Mouse (Mus musculus) liver, embryonic 16.5 days (tissue): Measurements from ENCODE around the gene Phf20. TPM values are rescaled to one million over a fixed set of nuclear protein-coding genes. Genes with fewer than 3 reads are reported as not detected.
A peak's percentile ranks its signal among the peaks of the same experiment; 100 is the strongest.

Experiments used
- ATAC-seq: fragments of 200-750 bp; cut with Nextera tagmentation; 2 replicates; pipeline ENCODE4 v1.8.0; 2017; ENCODE audit warnings: low read depth, mild to moderate bottlenecking, moderate number of reproducible peaks, moderate library complexity
- H3K27ac ChIP-seq: fragments of 300-500 bp; sonication (generic); 2 replicates; pipeline ENCODE4 v1.5.1; 2014; ENCODE audit warnings: mild to moderate bottlenecking, low read length
- H3K27me3 ChIP-seq: fragments of 300-500 bp; sonication (generic); 2 replicates; pipeline ENCODE4 v1.6.1; 2014; ENCODE audit warnings: low read depth, low read length, mixed read lengths; ENCODE audit not compliant: control insufficient read depth, insufficient read depth
- H3K36me3 ChIP-seq: fragments of 300-500 bp; sonication (generic); 2 replicates; pipeline ENCODE4 v1.6.1; 2014; ENCODE audit warnings: mild to moderate bottlenecking; ENCODE audit not compliant: control insufficient read depth, insufficient read depth
- H3K4me1 ChIP-seq: fragments of 300-500 bp; sonication (generic); 2 replicates; pipeline ENCODE4 v1.6.1; 2014; ENCODE audit warnings: low read depth, low read length, mixed read lengths; ENCODE audit not compliant: control insufficient read depth
- H3K4me2 ChIP-seq: fragments of 300-500 bp; sonication (generic); 2 replicates; pipeline ENCODE4 v1.6.1; 2014; ENCODE audit warnings: low read depth, low read length, mixed read lengths
- H3K4me3 ChIP-seq: fragments of 300-500 bp; sonication (generic); 2 replicates; pipeline ENCODE4 v1.5.1; 2014; ENCODE audit warnings: low read depth, mild to moderate bottlenecking, low read length
- H3K9ac ChIP-seq: fragments of 300-500 bp; sonication (generic); 2 replicates; pipeline ENCODE4 v1.6.1; 2014; ENCODE audit warnings: low read depth, low read length
- H3K9me3 ChIP-seq: fragments of 300-500 bp; sonication (generic); replicated peaks from 2 replicates; pipeline ENCODE4 v1.6.1; 2016; ENCODE audit warnings: low read length; ENCODE audit not compliant: control insufficient read depth
- WGBS: fragments of 180-500 bp; shearing (Covaris S2); extraction: QIAGEN DNeasy Blood & Tissue Kit; methylation state at CpG from one replicate; pipeline ENCODE4 v1.1.7; 2014; ENCODE audit not compliant: insufficient replicate concordance; 5-methylcytosine and 5-hydroxymethylcytosine counted together
- polyA plus RNA-seq: library from polyadenylated mRNA; unstranded; fragments of >200 nt; fragmentation: Nextera tagmentation; extraction: Ambion mirVana; gene quantifications from 2 replicates; pipeline ENCODE4 v1.2.1, GENCODE M21; 2015

The Phf20 gene
- polyA plus RNA-seq, 1 experiment from 2014 or later: 13.8 TPM

GRCm38 (mm10) chr2:156243011-156243410 is 46.7 kb downstream of the Phf20 start:
- Histone ChIP-seq H3K27ac (no peak overlapping the region), H3K4me3 (no peak overlapping the region), H3K4me1 (no peaks in the 10 kb centered on the region), H3K9me3 (no peaks in the 10 kb centered on the region), H3K4me2 (no peak overlapping the region), H3K27me3 (no peaks in the 10 kb centered on the region), H3K9ac (no peak overlapping the region), H3K36me3 (no peaks in the 10 kb centered on the region)
- no peak for ATAC-seq
- 88% methylated on average over 8 of the region's 8 CpGs for WGBS

- Histone ChIP-seq H3K4me1 (no peaks in the 10 kb centered on the region), H3K27ac (no peak overlapping the region), H3K9ac (no peak overlapping the region), H3K36me3 (peaks cover 3% of the 10 kb centered on the region; the same call in 1 of the 2 replicates), H3K27me3 (no peaks in the 10 kb centered on the region), H3K9me3 (no peaks in the 10 kb centered on the region), H3K4me3 (no peak overlapping the region), H3K4me2 (no peak overlapping the region)
- ATAC-seq: no peak
These were observed 51.3 kb downstream of the Phf20 start for GRCm38 (mm10) chr2:156247599-156247998.

GRCm38 (mm10) chr2:156250761-156251160 is 54.5 kb downstream of the Phf20 start:
- peaks cover 10% of the 10 kb centered on the region for H3K36me3 ChIP-seq
- H3K4me2 ChIP-seq: no peak overlapping the region
- no peaks in the 10 kb centered on the region for H3K9me3 ChIP-seq
- H3K9ac ChIP-seq: no peak overlapping the region
- ATAC-seq: no peak
- no peaks in the 10 kb centered on the region for H3K4me1 ChIP-seq
- no peaks in the 10 kb centered on the region for H3K27me3 ChIP-seq
- H3K4me3 ChIP-seq: no peak overlapping the region
- H3K27ac ChIP-seq: no peak overlapping the region

DNA sequence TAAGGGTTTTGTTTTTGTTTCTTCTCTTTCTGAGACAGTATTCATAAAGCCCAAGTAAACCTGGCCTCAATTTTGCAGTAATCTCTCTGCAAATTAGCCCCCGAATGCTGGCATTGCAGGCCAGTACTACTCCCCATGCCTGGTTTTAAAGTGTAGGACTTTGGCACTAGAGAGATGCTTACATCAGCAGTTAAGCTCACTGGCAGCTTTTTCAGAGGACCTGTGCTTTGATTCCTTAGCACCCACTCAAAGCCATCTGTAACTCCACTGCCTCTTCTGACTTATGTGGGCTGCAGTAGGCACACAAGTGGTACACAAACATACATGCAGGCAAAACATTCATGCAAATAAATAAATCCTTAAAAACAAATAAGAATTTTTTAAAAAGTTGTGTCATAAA is 55.0 kb downstream of the Phf20 start:
- no peaks in the 10 kb centered on the region for H3K9me3 ChIP-seq
- H3K9ac ChIP-seq: no peak overlapping the region
- H3K27ac ChIP-seq: no peak overlapping the region
- 74% methylated on average over 1 of the region's 1 CpGs for WGBS
- H3K4me1 ChIP-seq: no peaks in the 10 kb centered on the region
- H3K4me2 ChIP-seq: no peak overlapping the region
- no peak for ATAC-seq
- H3K27me3 ChIP-seq: no peaks in the 10 kb centered on the region
- H3K36me3 ChIP-seq: peaks cover 10% of the 10 kb centered on the region
- no peak overlapping the region for H3K4me3 ChIP-seq

GRCm38 (mm10) chr2:156257051-156257450 is 60.8 kb downstream of the Phf20 start:
- no peak overlapping the region for H3K9ac ChIP-seq
- H3K4me1 ChIP-seq: peaks cover 7% of the 10 kb centered on the region
- 25% methylated on average over 2 of the region's 2 CpGs for WGBS
- no peak overlapping the region for H3K4me2 ChIP-seq
- ATAC-seq: 0 out of 2 replicates have a peak, but pooled peaks have one; percentile 32
- H3K9me3 ChIP-seq: no peaks in the 10 kb centered on the region
- H3K36me3 ChIP-seq: peaks cover 8% of the 10 kb centered on the region
- no peaks in the 10 kb centered on the region for H3K27me3 ChIP-seq
- H3K4me3 ChIP-seq: no peak overlapping the region
- peak overlapping the region; percentile 63 for H3K27ac ChIP-seq

DNA sequence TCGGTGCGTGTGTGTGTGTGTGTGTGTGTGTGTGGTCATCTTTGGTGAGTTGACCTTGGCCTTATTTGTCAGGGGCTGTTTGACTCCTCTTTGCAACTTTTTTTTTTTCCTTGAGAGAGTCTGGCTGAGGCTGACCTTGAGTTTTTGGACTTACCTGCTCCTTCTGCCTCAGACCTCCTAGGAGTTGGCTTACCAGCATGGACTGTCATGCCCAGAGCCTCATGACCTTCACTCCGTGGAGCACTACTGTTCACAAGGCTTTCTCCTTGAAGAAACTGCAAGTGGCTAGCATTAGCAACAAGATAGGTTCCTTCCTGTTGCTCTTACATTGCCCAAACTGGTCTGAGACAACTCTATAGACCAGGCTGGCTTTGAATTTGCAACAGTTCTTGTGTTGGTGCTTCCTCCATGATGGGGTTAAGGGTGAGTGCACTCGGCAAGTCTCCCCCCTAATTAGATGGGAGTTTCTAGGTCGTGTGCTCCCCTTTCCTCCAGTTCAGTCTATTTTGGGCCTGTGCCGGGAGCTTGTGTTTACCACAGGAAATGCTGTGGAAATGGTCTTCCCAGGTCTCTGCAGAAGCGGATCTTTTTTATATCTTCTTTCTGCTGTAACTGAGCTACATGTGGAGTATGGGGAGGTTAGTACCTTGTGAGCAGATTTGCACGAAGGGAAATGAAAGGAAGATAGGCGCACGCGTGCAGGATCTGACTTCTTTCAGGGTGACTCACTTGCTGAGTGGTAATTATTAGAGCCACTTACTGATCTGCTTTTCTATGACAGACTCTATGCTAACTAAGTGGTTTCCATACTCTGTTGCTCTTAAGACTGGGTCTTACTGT is 61.9 kb downstream of the Phf20 start:
- no peak overlapping the region for H3K4me2 ChIP-seq
- no peak overlapping the region for H3K9ac ChIP-seq
- peak overlapping the region; percentile 63 for H3K27ac ChIP-seq
- no peaks in the 10 kb centered on the region for H3K9me3 ChIP-seq
- no peak overlapping the region for H3K4me3 ChIP-seq
- no peaks in the 10 kb centered on the region for H3K27me3 ChIP-seq
- H3K36me3 ChIP-seq: peaks cover 4% of the 10 kb centered on the region
- peaks cover 7% of the 10 kb centered on the region for H3K4me1 ChIP-seq
- peak; percentile 21; the same call in 1 of the 2 replicates for ATAC-seq
- WGBS: 53% methylated on average over 11 of the region's 11 CpGs

GRCm38 (mm10) chr2:156260968-156261367 is 64.7 kb downstream of the Phf20 start:
- H3K4me3 ChIP-seq: no peak overlapping the region
- no peak for ATAC-seq
- WGBS: 76% methylated on average over 2 of the region's 2 CpGs

GRCm38 (mm10) chr2:156263204-156263893 is 67.1 kb downstream of the Phf20 start:
- Histone ChIP-seq H3K4me1 (no peaks in the 10 kb centered on the region), H3K9ac (no peak overlapping the region), H3K27ac (no peak overlapping the region), H3K4me3 (no peak overlapping the region), H3K27me3 (no peaks in the 10 kb centered on the region), H3K4me2 (no peak overlapping the region), H3K36me3 (no peaks in the 10 kb centered on the region), H3K9me3 (no peaks in the 10 kb centered on the region)
- no peak for ATAC-seq
- WGBS: 63% methylated on average over 4 of the region's 4 CpGs

More at GRCm38 (mm10) chr2:156260968-156261367, 64.7 kb downstream of the Phf20 start:
- no peak overlapping the region for H3K9ac ChIP-seq
- H3K27ac ChIP-seq: no peak overlapping the region
- H3K4me1 ChIP-seq: peaks cover 7% of the 10 kb centered on the region
- no peaks in the 10 kb centered on the region for H3K27me3 ChIP-seq
- H3K4me2 ChIP-seq: no peak overlapping the region
- no peaks in the 10 kb centered on the region for H3K9me3 ChIP-seq
- no peaks in the 10 kb centered on the region for H3K36me3 ChIP-seq

- no peak overlapping the region for H3K4me3 ChIP-seq
- no peaks in the 10 kb centered on the region for H3K4me1 ChIP-seq
- H3K36me3 ChIP-seq: no peaks in the 10 kb centered on the region; the same call in 1 of the 2 replicates
- H3K9me3 ChIP-seq: no peaks in the 10 kb centered on the region
- no peak for ATAC-seq
- no peaks in the 10 kb centered on the region for H3K27me3 ChIP-seq
- 87% methylated on average over 9 of the region's 9 CpGs for WGBS
- H3K27ac ChIP-seq: no peak overlapping the region
- no peak overlapping the region for H3K9ac ChIP-seq
- H3K4me2 ChIP-seq: no peak overlapping the region
These were observed 71.4 kb downstream of the Phf20 start for GRCm38 (mm10) chr2:156267636-156268035.
